Mouse (Mus musculus): Measurements from ENCODE around the gene Scamp3. TPM values are rescaled to one million over a fixed set of nuclear protein-coding genes. Genes with fewer than 3 reads are reported as not detected.
"Not testable (repeated sequence)": the region's sequence is repeated elsewhere in the genome, so short reads cannot be mapped to it uniquely, and the experiment has no call there.

The Scamp3 gene
- polyA plus RNA-seq, 1 experiment, result 139 TPM

GRCm38 (mm10) chr3:89214681-89215411 is 37.6 kb downstream of the Scamp3 start, which contains the start of gene Thbs3:
Gene Thbs3, plus strand, starts transcription at chr3:89215180.
- peaks cover 13% of the 10 kb centered on the region for H3K36me3 ChIP-seq (ENCODE audit: control insufficient read depth, insufficient read depth)
- H3ac ChIP-seq (ENCODE audit: control insufficient read depth, insufficient read length, low read depth), result peak within 1 kb of the TSS; percentile 86
- peaks cover 31% of the 10 kb centered on the region for H3K79me2 ChIP-seq (ENCODE audit: control insufficient read depth, insufficient read depth)
- no peak for TF ChIP-seq MYOG (IDR thresholded peaks at IDR 0.05; ENCODE audit: control insufficient read depth, extremely low read depth, insufficient read length)
- TF ChIP-seq MYOD1 (IDR thresholded peaks at IDR 0.05; ENCODE audit: control insufficient read depth, insufficient read length, low read depth), result no peak
- TF ChIP-seq FOSL1 (IDR thresholded peaks at IDR 0.05; ENCODE audit: insufficient read depth, low read length, poor library complexity, severe bottlenecking), result no peak
- no peak for TF ChIP-seq CTCF (IDR thresholded peaks at IDR 0.05; ENCODE audit: control insufficient read depth, insufficient read depth, insufficient read length)
- TF ChIP-seq USF1 (IDR thresholded peaks at IDR 0.05; ENCODE audit: low read depth), result no peak
- no peak for TF ChIP-seq MAX (IDR thresholded peaks at IDR 0.05)
- no peak for TF ChIP-seq CEBPB (IDR thresholded peaks at IDR 0.05; ENCODE audit: low read depth)
- H3K79me3 ChIP-seq (ENCODE audit: low read depth), result peaks cover 11% of the 10 kb centered on the region
- peak within 1 kb of the TSS; percentile 91 for H3K4me3 ChIP-seq (ENCODE audit: insufficient read depth, poor library complexity, severe bottlenecking)
- no peaks in the 10 kb centered on the region for H3K27me3 ChIP-seq (ENCODE audit: control insufficient read depth, insufficient read depth, insufficient read length)

GRCm38 (mm10) chr3:89215853-89216252 is 38.6 kb downstream of the Scamp3 start:
- no peak overlapping the region for H3ac ChIP-seq (ENCODE audit: control insufficient read depth, insufficient read length, low read depth)
- H3K79me2 ChIP-seq (ENCODE audit: control insufficient read depth, insufficient read depth), result peaks cover 29% of the 10 kb centered on the region
- H3K79me3 ChIP-seq (ENCODE audit: low read depth), result peaks cover 11% of the 10 kb centered on the region
- TF ChIP-seq USF1 (IDR thresholded peaks at IDR 0.05; ENCODE audit: low read depth) (no peak), CTCF (IDR thresholded peaks at IDR 0.05; ENCODE audit: control insufficient read depth, insufficient read depth, insufficient read length) (peak; percentile 67)
- H3K27me3 ChIP-seq (ENCODE audit: control insufficient read depth, insufficient read depth, insufficient read length), result no peaks in the 10 kb centered on the region
- peaks cover 6% of the 10 kb centered on the region for H3K36me3 ChIP-seq (ENCODE audit: control insufficient read depth, insufficient read depth)
- H3K4me3 ChIP-seq (ENCODE audit: insufficient read depth, poor library complexity, severe bottlenecking), result no peak overlapping the region

- Histone ChIP-seq H3K79me2 (ENCODE audit: control insufficient read depth, insufficient read depth) (peaks cover 23% of the 10 kb centered on the region), H3K79me3 (ENCODE audit: low read depth) (peaks cover 11% of the 10 kb centered on the region)
- not testable (repeated sequence) for H3K36me3 ChIP-seq (ENCODE audit: control insufficient read depth, insufficient read depth); H3K4me3 ChIP-seq (ENCODE audit: insufficient read depth, poor library complexity, severe bottlenecking); H3ac ChIP-seq (ENCODE audit: control insufficient read depth, insufficient read length, low read depth); H3K27me3 ChIP-seq (ENCODE audit: control insufficient read depth, insufficient read depth, insufficient read length)
Measured at GRCm38 (mm10) chr3:89216407-89216806, 39.1 kb downstream of the Scamp3 start.

GRCm38 (mm10) chr3:89218271-89218670 is 41.0 kb downstream of the Scamp3 start:
- H3K79me3 ChIP-seq (ENCODE audit: low read depth), result peaks cover 3% of the 10 kb centered on the region
- no peak overlapping the region for H3ac ChIP-seq (ENCODE audit: control insufficient read depth, insufficient read length, low read depth)
- H3K4me3 ChIP-seq (ENCODE audit: insufficient read depth, poor library complexity, severe bottlenecking), result no peak overlapping the region
- H3K27me3 ChIP-seq (ENCODE audit: control insufficient read depth, insufficient read depth, insufficient read length), result no peaks in the 10 kb centered on the region
- TF ChIP-seq CEBPB (IDR thresholded peaks at IDR 0.05; ENCODE audit: low read depth), result no peak
- no peak for TF ChIP-seq MYOD1 (IDR thresholded peaks at IDR 0.05; ENCODE audit: control insufficient read depth, insufficient read length, low read depth)
- peaks cover 5% of the 10 kb centered on the region for H3K79me2 ChIP-seq (ENCODE audit: control insufficient read depth, insufficient read depth)
- no peaks in the 10 kb centered on the region for H3K36me3 ChIP-seq (ENCODE audit: control insufficient read depth, insufficient read depth)

GRCm38 (mm10) chr3:89219546-89219945 is 42.3 kb downstream of the Scamp3 start:
- Histone ChIP-seq H3K36me3 (ENCODE audit: control insufficient read depth, insufficient read depth) (no peaks in the 10 kb centered on the region), H3K79me3 (ENCODE audit: low read depth) (no peaks in the 10 kb centered on the region), H3ac (ENCODE audit: control insufficient read depth, insufficient read length, low read depth) (no peak overlapping the region), H3K27me3 (ENCODE audit: control insufficient read depth, insufficient read depth, insufficient read length) (no peaks in the 10 kb centered on the region), H3K4me3 (ENCODE audit: insufficient read depth, poor library complexity, severe bottlenecking) (no peak overlapping the region), H3K79me2 (ENCODE audit: control insufficient read depth, insufficient read depth) (no peaks in the 10 kb centered on the region)
- no peak for TF ChIP-seq USF1 (IDR thresholded peaks at IDR 0.05; ENCODE audit: low read depth)
- no peak for TF ChIP-seq MYOG (IDR thresholded peaks at IDR 0.05; ENCODE audit: control insufficient read depth, extremely low read depth, insufficient read length)
- no peak for TF ChIP-seq FOSL1 (IDR thresholded peaks at IDR 0.05; ENCODE audit: insufficient read depth, low read length, poor library complexity, severe bottlenecking)
- no peak for TF ChIP-seq MYOD1 (IDR thresholded peaks at IDR 0.05; ENCODE audit: control insufficient read depth, insufficient read length, low read depth)
- TF ChIP-seq MAX (IDR thresholded peaks at IDR 0.05), result no peak
- TF ChIP-seq CTCF (IDR thresholded peaks at IDR 0.05; ENCODE audit: control insufficient read depth, insufficient read depth, insufficient read length), result no peak
- TF ChIP-seq CEBPB (IDR thresholded peaks at IDR 0.05; ENCODE audit: low read depth), result no peak

GRCm38 (mm10) chr3:89221167-89221566 is 43.9 kb downstream of the Scamp3 start:
- no peaks in the 10 kb centered on the region for H3K79me2 ChIP-seq (ENCODE audit: control insufficient read depth, insufficient read depth)
- TF ChIP-seq USF1 (IDR thresholded peaks at IDR 0.05; ENCODE audit: low read depth), result no peak
- TF ChIP-seq FOSL1 (IDR thresholded peaks at IDR 0.05; ENCODE audit: insufficient read depth, low read length, poor library complexity, severe bottlenecking), result no peak
- TF ChIP-seq MYOD1 (IDR thresholded peaks at IDR 0.05; ENCODE audit: control insufficient read depth, insufficient read length, low read depth), result no peak
- no peak for TF ChIP-seq CEBPB (IDR thresholded peaks at IDR 0.05; ENCODE audit: low read depth)
- no peak for TF ChIP-seq MAX (IDR thresholded peaks at IDR 0.05)
- TF ChIP-seq MYOG (IDR thresholded peaks at IDR 0.05; ENCODE audit: control insufficient read depth, extremely low read depth, insufficient read length), result no peak
- TF ChIP-seq CTCF (IDR thresholded peaks at IDR 0.05; ENCODE audit: control insufficient read depth, insufficient read depth, insufficient read length), result no peak
- no peak overlapping the region for H3K4me3 ChIP-seq (ENCODE audit: insufficient read depth, poor library complexity, severe bottlenecking)
- H3K27me3 ChIP-seq (ENCODE audit: control insufficient read depth, insufficient read depth, insufficient read length), result no peaks in the 10 kb centered on the region
- H3ac ChIP-seq (ENCODE audit: control insufficient read depth, insufficient read length, low read depth), result no peak overlapping the region
- H3K79me3 ChIP-seq (ENCODE audit: low read depth), result no peaks in the 10 kb centered on the region
- H3K36me3 ChIP-seq (ENCODE audit: control insufficient read depth, insufficient read depth), result no peaks in the 10 kb centered on the region
